Mouse (Mus musculus): ENCODE results near the gene 4930558K02Rik.
A peak's percentile ranks its signal among the peaks of the same experiment; 100 is the strongest.

Gene 4930558K02Rik

GRCm38 (mm10) chr1:161998781-161999180, 19.3 kb upstream of the 4930558K02Rik start:
- no peak for DNase-seq (ENCODE audit: low read depth in 2 of 2, low spot score in 2 of 2)

GRCm38 (mm10) chr1:161992389-161992788, 13.0 kb upstream of the 4930558K02Rik start:
- DNase-seq (ENCODE audit: low read depth in 2 of 2, low spot score in 2 of 2): no peak

- DNase-seq (ENCODE audit: low read depth in 2 of 2, low spot score in 2 of 2): no peak
Measured at GRCm38 (mm10) chr1:161991846-161992245, 12.4 kb upstream of the 4930558K02Rik start.

- no peak for DNase-seq (ENCODE audit: low read depth in 2 of 2, low spot score in 2 of 2)
Measured at GRCm38 (mm10) chr1:161990684-161991578, 11.5 kb upstream of the 4930558K02Rik start.

- DNase-seq (ENCODE audit: low read depth in 2 of 2, low spot score in 2 of 2): no peak
Measured at GRCm38 (mm10) chr1:161983979-161984566, 4.6 kb upstream of the 4930558K02Rik start.

GRCm38 (mm10) chr1:161983451-161983850, 4.0 kb upstream of the 4930558K02Rik start:
- no peak for DNase-seq (ENCODE audit: low read depth in 2 of 2, low spot score in 2 of 2)

- no peak for DNase-seq (ENCODE audit: low read depth in 2 of 2, low spot score in 2 of 2)
Measured at GRCm38 (mm10) chr1:161980626-161981298, 1.3 kb upstream of the 4930558K02Rik start.

- DNase-seq (ENCODE audit: low read depth in 2 of 2, low spot score in 2 of 2): no peak
Measured at GRCm38 (mm10) chr1:161980046-161980445, 610 bp upstream of the 4930558K02Rik start.

GRCm38 (mm10) chr1:161978173-161978700, 1.2 kb downstream of the 4930558K02Rik start:
- DNase-seq (ENCODE audit: low read depth in 2 of 2, low spot score in 2 of 2): no peak

GRCm38 (mm10) chr1:161977331-161977730, 2.1 kb downstream of the 4930558K02Rik start:
- DNase-seq (ENCODE audit: low read depth in 2 of 2, low spot score in 2 of 2): no peak

GRCm38 (mm10) chr1:161976255-161977182, 2.9 kb downstream of the 4930558K02Rik start:
- DNase-seq (ENCODE audit: low read depth in 2 of 2, low spot score in 2 of 2): peak; percentile 66 to 80

- DNase-seq (ENCODE audit: low read depth in 2 of 2, low spot score in 2 of 2): no peak
Measured at GRCm38 (mm10) chr1:161972233-161972632, 7.2 kb downstream of the 4930558K02Rik start.

GRCm38 (mm10) chr1:161970874-161971273, 8.6 kb downstream of the 4930558K02Rik start:
- no peak for DNase-seq (ENCODE audit: low read depth in 2 of 2, low spot score in 2 of 2)

- peak; percentile 73 to 80 for DNase-seq (ENCODE audit: low read depth in 2 of 2, low spot score in 2 of 2)
Measured at GRCm38 (mm10) chr1:161968589-161969407, 10.6 kb downstream of the 4930558K02Rik start, which contains the start of gene Pigc. Gene Pigc (plus strand): TSS chr1:161969186.

- no peak for DNase-seq (ENCODE audit: low read depth in 2 of 2, low spot score in 2 of 2)
Measured at GRCm38 (mm10) chr1:161967936-161968335, 11.5 kb downstream of the 4930558K02Rik start.

- no peak for DNase-seq (ENCODE audit: low read depth in 2 of 2, low spot score in 2 of 2)
Measured at GRCm38 (mm10) chr1:161962465-161963377, 16.7 kb downstream of the 4930558K02Rik start.

GRCm38 (mm10) chr1:161957964-161958950, 21.2 kb downstream of the 4930558K02Rik start:
- DNase-seq (ENCODE audit: low read depth in 2 of 2, low spot score in 2 of 2): no peak
